Mouse (Mus musculus): ENCODE measurements around the gene Fam71a.
"Not testable (repeated sequence)": the region's sequence is repeated elsewhere in the genome, so short reads cannot be mapped to it uniquely, and the experiment has no call there.

The Fam71a gene

GRCm38 (mm10) chr1:191182431-191183162 lies 18.0 kb upstream of the Fam71a start:
- intact Hi-C loops (cut with DNase I), result no loop called here

- intact Hi-C loops (cut with DNase I), result no loop called here
Observed at GRCm38 (mm10) chr1:191181469-191182259, 17.0 kb upstream of the Fam71a start.

- intact Hi-C loops (cut with DNase I), result no loop called here
Observed at GRCm38 (mm10) chr1:191180397-191180796, 15.8 kb upstream of the Fam71a start.

- intact Hi-C loops (cut with DNase I), result no loop called here
Observed at GRCm38 (mm10) chr1:191179846-191180245, 15.2 kb upstream of the Fam71a start.

GRCm38 (mm10) chr1:191178511-191179188 lies 14.0 kb upstream of the Fam71a start:
- intact Hi-C loops (cut with DNase I), result no loop called here

GRCm38 (mm10) chr1:191176887-191177286 lies 12.3 kb upstream of the Fam71a start:
- intact Hi-C loops (cut with DNase I), result no loop called here

GRCm38 (mm10) chr1:191172487-191172886 lies 7.9 kb upstream of the Fam71a start:
- intact Hi-C loops (cut with DNase I), result no loop called here

GRCm38 (mm10) chr1:191170444-191170843 lies 5.8 kb upstream of the Fam71a start:
- intact Hi-C loops (cut with DNase I), result no loop called here

GRCm38 (mm10) chr1:191166189-191166588 lies 1.6 kb upstream of the Fam71a start:
- intact Hi-C loops (cut with DNase I), result no loop called here

- intact Hi-C loops (cut with DNase I), result no loop called here
Observed at GRCm38 (mm10) chr1:191154314-191154713, 10.3 kb downstream of the Fam71a start.

- intact Hi-C loops (cut with DNase I), result no loop called here
Observed at GRCm38 (mm10) chr1:191153052-191153451, 11.6 kb downstream of the Fam71a start.

- intact Hi-C loops (cut with DNase I), result no loop called here
Observed at GRCm38 (mm10) chr1:191150924-191151605, 13.6 kb downstream of the Fam71a start.

- intact Hi-C loops (cut with DNase I), result not testable (repeated sequence)
Observed at GRCm38 (mm10) chr1:191149489-191149888, 15.1 kb downstream of the Fam71a start.

- intact Hi-C loops (cut with DNase I), result no loop called here
Observed at GRCm38 (mm10) chr1:191140983-191141382, 23.6 kb downstream of the Fam71a start.

- intact Hi-C loops (cut with DNase I), result no loop called here
Observed at GRCm38 (mm10) chr1:191138874-191139495, 25.6 kb downstream of the Fam71a start.

GRCm38 (mm10) chr1:191138436-191138835 lies 26.2 kb downstream of the Fam71a start:
- intact Hi-C loops (cut with DNase I), result no loop called here

- intact Hi-C loops (cut with DNase I), result no loop called here
Observed at GRCm38 (mm10) chr1:191135406-191135805, 29.2 kb downstream of the Fam71a start.

GRCm38 (mm10) chr1:191132934-191133333 lies 31.7 kb downstream of the Fam71a start:
- intact Hi-C loops (cut with DNase I), result no loop called here

GRCm38 (mm10) chr1:191132240-191132639 lies 32.4 kb downstream of the Fam71a start:
- intact Hi-C loops (cut with DNase I), result no loop called here

GRCm38 (mm10) chr1:191131692-191132091 lies 32.9 kb downstream of the Fam71a start:
- intact Hi-C loops (cut with DNase I), result no loop called here
